46 mouse cellular contexts compared by ENCODE assay signal in the genomic region with DNA sequence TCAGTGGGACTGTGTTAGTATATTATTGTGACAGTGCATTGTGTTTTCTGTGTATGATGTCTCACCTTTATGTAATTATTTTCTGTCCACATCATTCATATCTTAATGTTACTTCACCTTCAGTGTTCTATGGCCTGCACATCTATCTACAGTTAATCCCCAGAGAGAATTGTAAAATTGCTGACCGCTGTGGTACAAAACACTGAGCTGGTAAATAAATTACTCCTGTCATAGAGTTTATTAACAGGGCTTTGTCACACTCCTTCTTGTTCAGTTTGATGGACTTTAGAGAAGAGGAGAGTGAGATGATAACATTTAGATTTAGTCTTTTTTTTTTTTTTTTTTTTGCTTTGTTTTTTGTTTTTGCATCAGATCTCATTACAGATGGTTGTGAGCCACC. TPM values are rescaled to one million over a fixed set of nuclear protein-coding genes. Genes with fewer than 3 reads are reported as not detected.
"Had no signal": no experiment of that assay in that cellular context is flagged by ENCODE, and none has a peak within 500 bp of the region (broad histone marks: within the 10 kb centered on the region; RNA-seq: fewer than 3 reads in every experiment).

No protein-coding gene starts in this region.

- DNase-seq: heart, postnatal 10 days; heart, postnatal 14 days; heart, postnatal 36 days; kidney, adult 11 months; kidney, adult 18-20 months; kidney, postnatal 14 days; kidney, postnatal 25 days; kidney, postnatal 4 days; layer of hippocampus, adult 9-11 months; layer of hippocampus, postnatal 36 days had no signal

- H3K4me1 ChIP-seq: heart, embryonic 10.5 days; heart, embryonic 12.5 days; intestine, embryonic 15.5 days had no signal

- H3K27ac ChIP-seq: heart, embryonic 10.5 days; heart, embryonic 13.5 days; heart, embryonic 15.5 days; hindbrain, embryonic 10.5 days; hindbrain, embryonic 12.5 days; hindbrain, embryonic 13.5 days; hindbrain, embryonic 14.5 days; hindbrain, embryonic 15.5 days; hindbrain, postnatal 0 days; intestine, embryonic 15.5 days; kidney, embryonic 15.5 days; kidney, postnatal 0 days; layer of hippocampus, adult 2 months; left cerebral cortex, adult 2 months had no signal

- H3K9me3 ChIP-seq: heart, embryonic 10.5 days; heart, embryonic 12.5 days; heart, embryonic 13.5 days; heart, embryonic 15.5 days; hindbrain, embryonic 10.5 days; hindbrain, embryonic 12.5 days; hindbrain, embryonic 13.5 days; hindbrain, embryonic 15.5 days; intestine, embryonic 15.5 days; kidney, embryonic 15.5 days had no signal

- H3K36me3 ChIP-seq: heart, embryonic 10.5 days; heart, embryonic 12.5 days; heart, embryonic 13.5 days; heart, embryonic 15.5 days; hindbrain, embryonic 10.5 days; hindbrain, embryonic 12.5 days; hindbrain, embryonic 13.5 days; hindbrain, embryonic 15.5 days; intestine, embryonic 15.5 days; kidney, embryonic 15.5 days had no signal

- H3K27me3 ChIP-seq: heart, embryonic 12.5 days; heart, embryonic 13.5 days; heart, embryonic 15.5 days; hindbrain, embryonic 12.5 days; hindbrain, embryonic 13.5 days; hindbrain, embryonic 15.5 days; intestine, embryonic 15.5 days; kidney, embryonic 15.5 days had no signal

- H3K9ac ChIP-seq: heart, embryonic 12.5 days; heart, embryonic 13.5 days; heart, embryonic 15.5 days; hindbrain, embryonic 12.5 days; hindbrain, embryonic 13.5 days; hindbrain, embryonic 14.5 days; hindbrain, embryonic 15.5 days; intestine, embryonic 15.5 days; kidney, embryonic 15.5 days had no signal

- H3K4me3 ChIP-seq: heart, embryonic 10.5 days; heart, embryonic 12.5 days; heart, embryonic 13.5 days; heart, embryonic 15.5 days; hindbrain, embryonic 10.5 days; hindbrain, embryonic 12.5 days; hindbrain, embryonic 13.5 days; hindbrain, embryonic 15.5 days; intestine, embryonic 15.5 days; kidney, embryonic 15.5 days; layer of hippocampus, adult 2 months; left cerebral cortex, adult 2 months had no signal

RNA-seq across cellular contexts. Expression of a gene that starts 16.7 kb away (rescaled TPM):
- total RNA-seq: hematopoietic stem cell, adult 5-6 weeks; hindbrain, postnatal 0 days had no signal
- polyA plus RNA-seq: heart, embryonic 10.5 days; heart, embryonic 12.5 days; heart, embryonic 13.5 days; heart, embryonic 14.5 days; heart, embryonic 15.5 days; heart, embryonic 16.5 days; heart, postnatal 0 days; hindbrain, embryonic 10.5 days; hindbrain, embryonic 11.5 days; hindbrain, embryonic 12.5 days; hindbrain, embryonic 13.5 days; hindbrain, embryonic 14.5 days; hindbrain, embryonic 15.5 days; hindbrain, embryonic 16.5 days; hindbrain, postnatal 0 days; inflammation-experienced regulatory T-cells, adult 6 months; intestine, embryonic 14.5 days; intestine, embryonic 15.5 days; intestine, embryonic 16.5 days; intestine, postnatal 0 days; kidney, embryonic 14.5 days; kidney, embryonic 15.5 days; kidney, embryonic 16.5 days; kidney, postnatal 0 days had no signal

RNA-seq across cellular contexts. Expression of a gene that starts 23.8 kb away (rescaled TPM):
- total RNA-seq: heart, adult 8-10 months; heart, postnatal 10 days; heart, postnatal 14 days; heart, postnatal 25 days; heart, postnatal 36 days; hematopoietic stem cell, adult 5-6 weeks; layer of hippocampus, adult 2 months; layer of hippocampus, adult 8-10 months; layer of hippocampus, postnatal 10 days; layer of hippocampus, postnatal 14 days; layer of hippocampus, postnatal 25 days; layer of hippocampus, postnatal 36 days; left cerebral cortex, adult 18-20 months; left cerebral cortex, adult 2 months; left cerebral cortex, postnatal 10 days had no signal
- polyA plus RNA-seq: heart, embryonic 12.5 days; heart, embryonic 14.5 days; heart, embryonic 15.5 days; heart, embryonic 16.5 days; heart, postnatal 0 days; hindbrain, embryonic 10.5 days; hindbrain, embryonic 14.5 days; inflammation-experienced regulatory T-cells, adult 6 months; intestine, embryonic 14.5 days; intestine, embryonic 15.5 days; large intestine, adult 2 months had no signal
